Mouse (Mus musculus): ENCODE data around the gene Podxl2. TPM values are rescaled to one million over a fixed set of nuclear protein-coding genes. Genes with fewer than 3 reads are reported as not detected.

Podxl2 gene
- total RNA-seq (2018; cell fraction: chromatin; rRNA removed) = 1 to 10 TPM in 1 of 26 experiments, under 1 TPM in 1, not detected in 24; 0.57 to 2.8 TPM
- total RNA-seq (2018; cell fraction: cytosol; rRNA removed) = under 1 TPM in 3 of 26 experiments, not detected in 23; 0.10 to 0.32 (median 0.24) TPM
- under 1 TPM in 1 of 26 experiments, not detected in 25; 0.62 TPM for total RNA-seq (2018; cell fraction: nucleus; rRNA removed)
- polyA plus RNA-seq (2018) = 0.11 TPM in 1 of 3 replicates, not detected in the others

DNA sequence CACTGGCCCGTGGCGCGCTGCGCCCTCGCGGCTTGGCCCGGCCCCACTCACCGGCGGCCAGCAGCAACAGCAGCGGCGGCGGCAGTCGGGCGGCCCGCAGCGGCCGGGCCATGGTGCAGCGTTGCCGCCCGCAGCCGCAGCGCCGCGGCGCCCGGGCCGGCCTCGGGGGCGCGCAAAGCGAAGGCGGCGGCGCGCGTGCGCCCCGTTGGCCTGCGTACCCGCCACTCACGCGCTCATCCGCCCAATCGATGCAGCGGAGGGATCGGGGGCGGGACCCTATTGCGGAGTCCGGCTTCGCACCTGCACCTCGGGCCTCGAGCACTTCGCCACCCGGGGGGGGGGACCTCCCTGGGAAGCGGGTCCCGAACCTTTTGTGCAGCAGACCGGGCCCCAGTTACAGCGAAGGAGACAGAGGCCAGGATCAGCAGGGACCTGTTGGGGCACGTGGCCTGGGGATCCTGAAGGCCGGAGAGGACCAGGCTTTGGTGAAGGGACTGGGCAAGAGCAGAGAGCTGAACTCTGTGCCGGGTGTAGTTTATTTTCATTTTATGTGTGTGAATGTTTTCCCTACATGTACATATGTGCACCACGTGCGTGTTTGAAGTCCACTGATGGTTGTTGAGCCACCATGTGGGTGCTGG lies at the start of gene Podxl2:
Gene Podxl2, minus strand, starts transcription at position 177 of the 641 bp plus-strand sequence.
- Histone ChIP-seq H3K27ac (no peak within 1 kb of the TSS), H3K36me3 (ENCODE audit: inconsistent target) (no peaks in the 10 kb centered on the region), H3K79me2 (ENCODE audit: inconsistent target) (no peaks in the 10 kb centered on the region), H3K4me3 (ENCODE audit: inconsistent target) (no peak within 1 kb of the TSS)
- 8% methylated on average over 60 of the region's 63 CpGs for WGBS (ENCODE audit: missing documents)

DNA sequence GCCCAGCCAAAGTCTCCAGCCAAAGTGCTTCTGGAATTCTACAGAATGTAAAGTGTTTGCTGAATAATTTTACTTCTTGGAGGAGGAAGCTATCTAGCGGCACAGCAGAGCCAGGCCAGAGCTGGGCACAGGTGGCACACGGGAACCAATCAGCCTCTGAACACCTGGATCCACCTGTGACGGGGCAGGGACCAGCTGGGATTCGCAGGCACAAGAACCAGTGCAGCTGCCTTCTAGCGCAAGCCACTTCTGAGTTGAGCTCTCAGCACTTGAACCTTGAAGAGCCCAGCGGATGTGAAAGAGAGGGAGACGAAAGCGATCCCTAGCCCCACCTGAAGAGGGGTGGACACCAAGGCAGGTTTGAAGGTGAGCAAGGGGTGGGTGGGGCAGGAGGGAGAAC lies 44.0 kb upstream of the Podxl2 start:
- no peak overlapping the region for H3K27ac ChIP-seq
- 87% methylated on average over 8 of the region's 8 CpGs for WGBS (ENCODE audit: missing documents)

GRCm38 (mm10) chr6:88916153-88916552 lies 41.3 kb upstream of the Podxl2 start:
- 88% methylated on average over 1 of the region's 1 CpGs for WGBS (ENCODE audit: missing documents)
- H3K36me3 ChIP-seq (ENCODE audit: inconsistent target) = peaks cover 16% of the 10 kb centered on the region
- no peak overlapping the region for H3K27ac ChIP-seq
- no peak overlapping the region for H3K4me3 ChIP-seq (ENCODE audit: inconsistent target)
- no peaks in the 10 kb centered on the region for H3K79me2 ChIP-seq (ENCODE audit: inconsistent target)

More for the DNA sequence above, 44.0 kb upstream of the Podxl2 start:
- H3K79me2 ChIP-seq (ENCODE audit: inconsistent target) = no peaks in the 10 kb centered on the region
- no peak overlapping the region for H3K4me3 ChIP-seq (ENCODE audit: inconsistent target)
- no peaks in the 10 kb centered on the region for H3K36me3 ChIP-seq (ENCODE audit: inconsistent target)

- Histone ChIP-seq H3K4me3 (ENCODE audit: inconsistent target) (no peak overlapping the region), H3K79me2 (ENCODE audit: inconsistent target) (no peaks in the 10 kb centered on the region), H3K27ac (no peak overlapping the region), H3K36me3 (ENCODE audit: inconsistent target) (peaks cover 22% of the 10 kb centered on the region)
- 94% methylated on average over 4 of the region's 4 CpGs for WGBS (ENCODE audit: missing documents)
These were observed 40.7 kb upstream of the Podxl2 start for GRCm38 (mm10) chr6:88915510-88915909.

DNA sequence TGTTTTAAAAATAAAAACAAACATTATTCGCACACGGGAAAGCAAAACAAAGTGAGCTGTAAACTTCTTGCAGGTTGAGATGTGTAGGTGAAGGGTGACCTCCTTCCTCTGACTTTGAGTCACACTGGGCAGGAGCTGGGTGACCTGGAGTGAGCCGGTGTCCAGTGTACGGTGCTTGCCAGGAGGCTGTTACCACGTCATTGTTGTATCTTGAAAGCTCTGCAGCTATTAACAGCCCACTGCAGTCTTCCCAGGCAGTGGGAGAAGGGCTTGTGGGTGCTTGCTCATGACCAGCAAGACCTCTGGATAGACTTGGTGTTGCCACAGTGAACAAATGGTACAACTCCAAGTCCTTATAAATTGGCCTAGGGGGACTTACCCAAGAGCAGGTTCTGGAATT lies 40.0 kb upstream of the Podxl2 start:
- H3K79me2 ChIP-seq (ENCODE audit: inconsistent target) = no peaks in the 10 kb centered on the region; the same call in 1 of the 2 replicates
- no peak overlapping the region for H3K4me3 ChIP-seq (ENCODE audit: inconsistent target)
- H3K36me3 ChIP-seq (ENCODE audit: inconsistent target) = peaks cover 30% of the 10 kb centered on the region
- 86% methylated on average over 5 of the region's 5 CpGs for WGBS (ENCODE audit: missing documents)
- no peak overlapping the region for H3K27ac ChIP-seq

DNA sequence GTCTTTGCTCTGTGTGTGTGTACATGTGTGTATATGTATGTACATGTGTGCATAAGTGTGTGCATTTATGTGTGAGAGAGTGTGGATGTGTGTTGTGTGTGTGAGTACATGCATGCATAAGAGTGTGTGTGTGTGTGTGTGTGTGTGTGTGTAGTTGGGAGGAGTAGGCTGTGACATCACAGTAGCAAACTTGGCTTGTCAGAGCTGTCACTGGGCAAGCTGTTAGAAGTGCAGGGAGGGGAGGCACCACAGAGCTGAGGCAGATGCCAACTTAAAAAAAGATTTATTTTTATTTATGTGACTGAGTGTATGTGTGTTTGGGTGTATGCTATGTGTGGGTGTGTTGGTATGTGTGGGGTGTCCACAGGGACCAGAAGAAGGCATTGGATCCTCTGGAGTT lies 38.6 kb upstream of the Podxl2 start:
- no peak overlapping the region for H3K4me3 ChIP-seq (ENCODE audit: inconsistent target)
- peaks cover 12% of the 10 kb centered on the region; the same call in 1 of the 2 replicates for H3K79me2 ChIP-seq (ENCODE audit: inconsistent target)
- no peak overlapping the region for H3K27ac ChIP-seq
- H3K36me3 ChIP-seq (ENCODE audit: inconsistent target) = peaks cover 43% of the 10 kb centered on the region

DNA sequence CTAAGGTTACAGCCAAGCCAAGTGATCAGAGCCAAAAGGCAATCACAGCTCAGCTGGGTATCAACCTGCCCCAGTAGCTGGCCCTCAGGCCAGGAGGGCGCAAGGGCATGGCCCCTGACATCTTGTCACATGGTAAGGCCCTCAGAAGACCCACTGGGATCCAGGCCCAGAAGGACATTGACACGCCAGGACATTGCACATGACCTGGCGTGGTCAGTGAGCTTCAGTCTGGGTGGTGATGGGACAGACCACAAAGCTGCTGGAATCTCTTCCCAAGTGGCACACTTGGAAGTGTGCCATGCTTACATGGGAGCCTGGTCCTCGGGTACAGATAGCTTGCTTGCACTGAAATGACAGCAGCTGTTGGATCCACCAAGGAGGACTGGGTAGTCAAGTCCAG lies 38.2 kb upstream of the Podxl2 start:
- no peak overlapping the region for H3K4me3 ChIP-seq (ENCODE audit: inconsistent target)
- peaks cover 16% of the 10 kb centered on the region; the same call in 1 of the 2 replicates for H3K79me2 ChIP-seq (ENCODE audit: inconsistent target)
- 88% methylated on average over 4 of the region's 4 CpGs for WGBS (ENCODE audit: missing documents)
- peaks cover 47% of the 10 kb centered on the region for H3K36me3 ChIP-seq (ENCODE audit: inconsistent target)
- no peak overlapping the region for H3K27ac ChIP-seq

- Histone ChIP-seq H3K36me3 (ENCODE audit: inconsistent target) (peaks cover 63% of the 10 kb centered on the region), H3K4me3 (ENCODE audit: inconsistent target) (no peak overlapping the region), H3K27ac (no peak overlapping the region), H3K79me2 (ENCODE audit: inconsistent target) (peaks cover 55% of the 10 kb centered on the region)
- WGBS (ENCODE audit: missing documents) = 89% methylated on average over 6 of the region's 6 CpGs
These were observed 34.3 kb upstream of the Podxl2 start for GRCm38 (mm10) chr6:88909151-88909550.

DNA sequence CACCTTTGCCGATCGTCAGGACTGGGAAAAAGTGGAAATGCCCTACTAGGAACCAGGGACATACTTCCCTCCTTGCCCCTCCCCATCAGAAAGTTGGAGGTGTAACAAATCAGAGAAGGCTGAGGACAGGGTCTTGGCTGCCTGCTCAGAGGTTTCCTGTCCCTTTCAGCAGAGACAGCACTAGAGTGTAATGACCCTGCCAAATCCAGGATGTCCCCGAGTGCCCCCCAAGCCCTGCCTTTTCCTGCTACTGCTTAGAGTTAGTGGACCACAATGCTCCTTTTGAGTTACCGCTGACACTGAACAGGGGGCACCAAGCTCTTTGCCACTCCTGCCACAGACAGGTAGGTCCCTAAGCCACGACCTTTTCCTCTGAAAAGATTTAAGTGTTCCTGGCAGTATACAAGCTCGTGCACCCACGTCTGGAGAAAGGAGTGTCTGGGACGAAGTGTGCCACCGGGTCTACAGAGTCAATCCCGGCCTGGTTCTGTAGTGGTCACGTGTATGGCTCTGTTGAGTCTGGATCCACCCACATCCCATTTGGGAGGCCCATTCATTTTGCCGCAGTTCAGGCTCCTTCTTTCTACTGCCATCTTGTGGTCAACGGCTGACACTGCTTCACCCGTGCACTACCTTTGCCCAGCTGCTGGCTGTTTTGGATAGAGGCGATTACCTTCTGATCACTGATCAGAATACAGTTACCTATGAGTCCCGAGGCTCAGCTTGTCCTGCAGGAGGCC lies 31.7 kb upstream of the Podxl2 start:
- peaks cover 76% of the 10 kb centered on the region for H3K79me2 ChIP-seq (ENCODE audit: inconsistent target)
- peak overlapping the region; percentile 93 for H3K27ac ChIP-seq
- peaks cover 51% of the 10 kb centered on the region for H3K36me3 ChIP-seq (ENCODE audit: inconsistent target)
- 21% methylated on average over 16 of the region's 16 CpGs for WGBS (ENCODE audit: missing documents)
- no peak overlapping the region for H3K4me3 ChIP-seq (ENCODE audit: inconsistent target)

DNA sequence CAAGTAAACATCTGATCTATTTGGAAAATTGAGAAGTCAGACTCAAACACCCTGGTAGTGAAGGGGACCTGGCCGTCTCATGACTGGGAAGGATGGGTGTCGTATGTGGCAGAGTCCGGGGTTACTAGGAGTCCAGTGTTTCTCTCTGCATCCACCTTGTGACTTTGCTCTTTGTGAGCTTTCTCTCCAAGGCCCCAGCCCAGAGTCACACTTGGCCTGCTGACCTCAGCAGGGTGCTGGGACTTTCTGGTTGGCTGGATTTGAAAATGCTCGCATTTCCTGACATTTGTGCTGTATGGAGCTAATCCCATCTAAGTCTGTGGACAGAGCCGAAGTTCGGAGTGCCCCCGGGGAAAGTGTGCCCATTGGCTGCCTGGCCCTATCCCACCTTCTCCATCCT lies 30.2 kb upstream of the Podxl2 start:
- H3K4me3 ChIP-seq (ENCODE audit: inconsistent target) = no peak overlapping the region
- peaks cover 84% of the 10 kb centered on the region for H3K79me2 ChIP-seq (ENCODE audit: inconsistent target)
- peak overlapping the region; percentile 93 for H3K27ac ChIP-seq
- H3K36me3 ChIP-seq (ENCODE audit: inconsistent target) = peaks cover 36% of the 10 kb centered on the region
- WGBS (ENCODE audit: missing documents) = 96% methylated on average over 7 of the region's 7 CpGs

DNA sequence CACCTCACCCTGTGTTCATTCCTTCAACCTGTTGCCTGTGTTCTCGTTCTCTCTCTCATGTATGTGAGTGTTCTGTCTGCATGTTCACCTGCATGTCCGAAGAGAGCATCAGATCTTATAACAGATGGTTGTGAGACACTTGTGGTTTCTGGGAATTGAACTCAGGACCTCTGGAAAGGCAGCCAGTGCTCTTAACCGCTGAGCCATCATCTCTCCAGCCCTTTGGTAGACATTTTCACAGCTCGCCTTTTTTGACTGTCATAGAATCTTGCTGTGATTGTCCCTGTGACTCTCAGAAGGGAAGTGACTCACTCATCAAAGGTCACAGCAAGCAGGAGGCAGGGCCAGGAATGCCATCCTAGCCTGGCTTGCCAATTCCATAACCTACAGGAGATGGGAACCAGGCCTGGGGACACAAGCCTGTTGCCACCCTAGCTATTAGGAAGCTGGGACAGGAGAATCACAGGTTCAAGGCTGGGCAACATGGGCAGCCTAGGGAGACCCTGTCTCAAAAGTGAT lies 29.7 kb upstream of the Podxl2 start:
- H3K27ac ChIP-seq = peak overlapping the region; percentile 93
- peak overlapping the region; percentile 89; the same call in 1 of the 2 replicates for H3K4me3 ChIP-seq (ENCODE audit: inconsistent target)
- 73% methylated on average over 4 of the region's 4 CpGs for WGBS (ENCODE audit: missing documents)
- peaks cover 30% of the 10 kb centered on the region for H3K36me3 ChIP-seq (ENCODE audit: inconsistent target)
- peaks cover 84% of the 10 kb centered on the region for H3K79me2 ChIP-seq (ENCODE audit: inconsistent target)

DNA sequence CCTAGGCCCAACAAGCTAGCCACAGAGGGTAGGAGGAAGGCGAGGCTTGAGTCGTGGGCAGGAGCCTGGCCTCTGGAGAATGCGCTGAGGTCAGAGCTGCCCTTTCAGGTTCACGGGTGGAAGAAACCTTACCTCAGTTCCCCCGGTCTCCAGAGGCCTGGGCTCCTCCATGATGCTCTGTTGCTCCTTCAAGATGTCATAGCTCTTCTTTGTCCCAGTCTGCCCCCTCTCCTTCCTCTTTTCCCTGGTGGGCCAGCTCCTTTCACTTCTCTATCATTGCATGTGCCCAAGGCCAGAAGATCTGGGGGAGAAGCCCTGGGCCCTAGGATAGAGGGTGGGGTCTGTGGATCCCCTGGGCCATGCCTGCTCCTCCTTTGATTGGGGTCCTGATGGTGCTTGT lies 28.9 kb upstream of the Podxl2 start:
- H3K79me2 ChIP-seq (ENCODE audit: inconsistent target) = peaks cover 75% of the 10 kb centered on the region
- H3K4me3 ChIP-seq (ENCODE audit: inconsistent target) = peak overlapping the region; percentile 89
- H3K27ac ChIP-seq = peak overlapping the region; percentile 93
- 43% methylated on average over 5 of the region's 5 CpGs for WGBS (ENCODE audit: missing documents)
- H3K36me3 ChIP-seq (ENCODE audit: inconsistent target) = peaks cover 22% of the 10 kb centered on the region

DNA sequence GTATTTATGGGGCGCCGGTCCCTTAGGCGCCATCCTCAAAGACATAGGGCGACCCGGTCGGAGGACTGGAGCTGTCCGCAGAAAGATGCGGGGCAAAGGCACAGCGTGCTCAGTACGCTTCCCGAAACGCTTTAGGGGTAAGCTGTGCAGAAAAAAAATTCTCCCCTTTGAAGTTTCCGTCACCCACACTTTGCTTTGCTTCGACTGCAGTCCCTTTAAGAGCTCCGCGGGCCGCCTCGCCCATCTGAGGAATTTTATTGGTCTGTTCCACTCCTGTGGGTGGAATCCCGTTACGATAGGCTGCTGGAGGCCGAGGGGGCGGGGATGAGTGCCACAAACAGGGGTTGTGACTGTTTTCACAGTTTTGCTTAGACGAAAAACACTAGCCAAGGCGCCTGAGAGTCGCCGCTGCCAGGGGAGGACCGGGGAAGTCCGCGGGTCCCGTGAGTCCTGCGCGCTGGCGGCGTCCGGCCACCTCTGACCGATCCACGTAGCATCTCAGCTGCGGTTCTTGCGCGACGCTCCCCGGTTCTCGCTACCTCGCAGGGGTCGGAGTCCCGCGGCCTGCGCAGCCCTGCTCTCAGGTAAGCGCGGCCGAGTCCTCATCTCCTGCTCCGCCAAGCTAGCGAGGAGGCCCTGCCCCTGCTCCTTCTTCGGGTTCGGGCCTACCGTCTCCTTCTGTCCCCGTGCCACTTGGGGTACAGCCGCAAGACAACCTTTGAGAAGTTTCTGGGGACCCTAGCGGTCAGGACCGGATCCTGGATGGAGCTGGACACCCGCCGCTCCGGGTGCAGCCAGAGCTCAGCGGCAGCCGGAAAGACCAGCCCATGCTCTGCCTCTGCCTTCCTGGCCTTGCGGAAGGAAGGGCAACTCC lies 27.3 kb upstream of the Podxl2 start, which contains the start of gene Tpra1:
Gene Tpra1, plus strand, starts transcription at position 305 of the 874 bp plus-strand sequence.
- peaks cover 72% of the 10 kb centered on the region for H3K79me2 ChIP-seq (ENCODE audit: inconsistent target)
- whole genome bisulfite sequencing (ENCODE audit: missing documents) = under 1% methylated on average over 61 of the region's 66 CpGs

GRCm38 (mm10) chr6:88901471-88901870 lies 26.6 kb upstream of the Podxl2 start:
- Histone ChIP-seq H3K36me3 (ENCODE audit: inconsistent target) (0 out of 2 replicates have a peak, but pooled peaks cover 5% of the 10 kb centered on the region), H3K79me2 (ENCODE audit: inconsistent target) (peaks cover 72% of the 10 kb centered on the region), H3K4me3 (ENCODE audit: inconsistent target) (peak overlapping the region; percentile 89), H3K27ac (peak overlapping the region; percentile 93)
- 4% methylated on average over 5 of the region's 5 CpGs for WGBS (ENCODE audit: missing documents)

More for the DNA sequence above, 27.3 kb upstream of the Podxl2 start, which contains the start of gene Tpra1:
- Histone ChIP-seq H3K27ac (peak within 1 kb of the TSS; percentile 93), H3K36me3 (ENCODE audit: inconsistent target) (0 out of 2 replicates have a peak, but pooled peaks cover 7% of the 10 kb centered on the region), H3K4me3 (ENCODE audit: inconsistent target) (peak within 1 kb of the TSS; percentile 89)
